8 mouse cellular contexts compared by ENCODE assay signal in genomic region chr9:74975416-74975815, GRCm38 (mm10). TPM values are rescaled to one million over a fixed set of nuclear protein-coding genes. Genes with fewer than 3 reads are reported as not detected.
DNase-seq lines count a peak whose midpoint lies in the region; ATAC-seq lines count a peak whose summit lies in the region.

No protein-coding gene starts in this region.

- no peaks in the 10 kb centered on the region for H3K9me3 ChIP-seq in heart, embryonic 10.5 days
- H3K9me3 ChIP-seq in embryonic facial prominence, embryonic 13.5 days: no peaks in the 10 kb centered on the region

- no peaks in the 10 kb centered on the region for H3K27me3 ChIP-seq in heart, embryonic 10.5 days (ENCODE audit: insufficient read depth, poor library complexity, severe bottlenecking)
- no peaks in the 10 kb centered on the region for H3K27me3 ChIP-seq in embryonic facial prominence, embryonic 13.5 days

- peak overlapping the region; percentile 86 for H3K27ac ChIP-seq in heart, embryonic 10.5 days
- H3K27ac ChIP-seq in embryonic facial prominence, embryonic 13.5 days: peak overlapping the region; percentile 86

- ATAC-seq in embryonic facial prominence, embryonic 13.5 days (ENCODE audit: insufficient number of reproducible peaks, insufficient read depth, low FRiP score, low TSS enrichment, low read depth): no peak
- ATAC-seq in megakaryocyte progenitor cell, adult 5-6 weeks (replicated peaks; ENCODE audit: poor library complexity): peak; percentile 15; the same call in 1 of the 2 replicates

- peak overlapping the region; percentile 68 for H3K4me3 ChIP-seq in heart, embryonic 10.5 days
- peak overlapping the region; percentile 51 for H3K4me3 ChIP-seq in embryonic facial prominence, embryonic 13.5 days

- H3K4me2 ChIP-seq in embryonic facial prominence, embryonic 13.5 days: peak overlapping the region; percentile 63

- no peak for DNase-seq in heart, embryonic 10.5 days (ENCODE audit: low spot score)
- DNase-seq in heart, postnatal 14 days: no peak
- DNase-seq in kidney, adult 11 months: peak; percentile 79
- DNase-seq in frontal cortex, postnatal 14 days (ENCODE audit: low spot score in 2 of 2): no peak
- DNase-seq in left cerebral cortex, postnatal 4 days: no peak
- no peak for DNase-seq in gastrocnemius, postnatal 36 days

- intact Hi-C loops in heart, postnatal 14 days (cut with DNase I): loop anchor here (10.0 kb wide), 1 partner anchor 429 kb away; no protein-coding TSS in a partner anchor
- intact Hi-C loops in left cerebral cortex, postnatal 4 days (cut with DNase I): no loop called here
- intact Hi-C loops in gastrocnemius, postnatal 36 days (cut with DNase I): loop anchor here (2.0 kb wide), 1 partner anchor 23 kb away; the partner anchor contains the start of gene Fam214a

- peaks cover 21% of the 10 kb centered on the region for H3K4me1 ChIP-seq in heart, embryonic 10.5 days
- H3K4me1 ChIP-seq in embryonic facial prominence, embryonic 13.5 days: peaks cover 22% of the 10 kb centered on the region

- H3K36me3 ChIP-seq in heart, embryonic 10.5 days: no peaks in the 10 kb centered on the region
- no peaks in the 10 kb centered on the region for H3K36me3 ChIP-seq in embryonic facial prominence, embryonic 13.5 days

- 12% methylated on average over 7 of the region's 7 CpGs for WGBS in heart, embryonic 10.5 days
- 12% methylated on average over 7 of the region's 7 CpGs for WGBS in embryonic facial prominence, embryonic 13.5 days

- H3K9ac ChIP-seq in embryonic facial prominence, embryonic 13.5 days: peak overlapping the region; percentile 69

RNA-seq across cellular contexts. Expression of gene Fam214a, which starts 22.7 kb away (rescaled TPM):
- polyA plus RNA-seq in heart, embryonic 10.5 days (2016; fragmentation: Nextera tagmentation; extraction: Ambion mirVana): 7.3 and 9.2 TPM in 2 replicates
- total RNA-seq in heart, postnatal 14 days (2021): 10 to 100 TPM; 26.7 to 36.3 TPM
- polyA plus RNA-seq in embryonic facial prominence, embryonic 13.5 days (2015; fragmentation: Nextera tagmentation; extraction: Ambion mirVana): 13.8 and 15.1 TPM in 2 replicates
- 6.9 and 7.1 TPM in 2 replicates for total RNA-seq in megakaryocyte progenitor cell, adult 5-6 weeks (2015)
- 6.6 and 7.1 TPM in 2 replicates for total RNA-seq in megakaryocyte progenitor cell, adult 5-6 weeks (2017)
- total RNA-seq in left cerebral cortex, postnatal 4 days (2021): 10 to 100 TPM; 25.7 to 28.8 TPM
- total RNA-seq in gastrocnemius, postnatal 36 days (2021): 10 to 100 TPM; 20.3 to 30.3 TPM
